Mouse (Mus musculus): ENCODE results near the gene Sirt4. TPM values are rescaled to one million over a fixed set of nuclear protein-coding genes. Genes with fewer than 3 reads are reported as not detected.
"Not testable (repeated sequence)": the region's sequence is repeated elsewhere in the genome, so short reads cannot be mapped to it uniquely, and the experiment has no call there.

The Sirt4 gene
- total RNA-seq, 2 experiments from 2014 or later, result 37.8 to 56.5 TPM

DNA sequence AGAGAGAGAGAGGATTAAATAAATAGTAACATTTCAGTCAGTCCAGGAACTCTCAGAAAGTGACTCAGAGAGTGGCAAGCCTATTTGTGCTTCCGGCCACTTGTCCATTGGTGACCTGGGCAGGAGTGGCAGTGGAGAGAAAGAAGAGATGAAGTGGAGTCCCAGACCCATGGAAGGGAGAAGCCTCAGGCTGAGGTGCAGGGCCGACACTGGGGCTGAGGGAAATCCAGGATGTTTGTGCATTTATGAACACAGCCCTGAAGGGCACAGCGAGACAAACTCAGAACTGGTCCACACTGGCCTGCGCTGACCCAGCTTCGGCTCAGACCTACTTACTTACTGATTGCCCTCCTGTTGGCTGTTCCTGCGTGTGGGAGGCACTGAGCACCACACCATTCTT is 14.7 kb downstream of the Sirt4 start:
- H3K4me3 ChIP-seq, result no peak overlapping the region
- TF ChIP-seq CTCF (conservative IDR thresholded peaks at IDR 0.05), result no peak
- no peak for DNase-seq (ENCODE audit: low spot score in 2 of 2)
- no peak overlapping the region for H3K27ac ChIP-seq

GRCm38 (mm10) chr5:115465642-115466420 is 18.7 kb downstream of the Sirt4 start, which contains the start of gene Pla2g1b:
Gene Pla2g1b (plus strand): TSS chr5:115466262.
- Histone ChIP-seq H3K4me3 (no peak within 1 kb of the TSS), H3K27ac (no peak within 1 kb of the TSS)
- DNase-seq (ENCODE audit: low spot score in 2 of 2), result no peak
- peak; percentile 64 for TF ChIP-seq CTCF (conservative IDR thresholded peaks at IDR 0.05)

DNA sequence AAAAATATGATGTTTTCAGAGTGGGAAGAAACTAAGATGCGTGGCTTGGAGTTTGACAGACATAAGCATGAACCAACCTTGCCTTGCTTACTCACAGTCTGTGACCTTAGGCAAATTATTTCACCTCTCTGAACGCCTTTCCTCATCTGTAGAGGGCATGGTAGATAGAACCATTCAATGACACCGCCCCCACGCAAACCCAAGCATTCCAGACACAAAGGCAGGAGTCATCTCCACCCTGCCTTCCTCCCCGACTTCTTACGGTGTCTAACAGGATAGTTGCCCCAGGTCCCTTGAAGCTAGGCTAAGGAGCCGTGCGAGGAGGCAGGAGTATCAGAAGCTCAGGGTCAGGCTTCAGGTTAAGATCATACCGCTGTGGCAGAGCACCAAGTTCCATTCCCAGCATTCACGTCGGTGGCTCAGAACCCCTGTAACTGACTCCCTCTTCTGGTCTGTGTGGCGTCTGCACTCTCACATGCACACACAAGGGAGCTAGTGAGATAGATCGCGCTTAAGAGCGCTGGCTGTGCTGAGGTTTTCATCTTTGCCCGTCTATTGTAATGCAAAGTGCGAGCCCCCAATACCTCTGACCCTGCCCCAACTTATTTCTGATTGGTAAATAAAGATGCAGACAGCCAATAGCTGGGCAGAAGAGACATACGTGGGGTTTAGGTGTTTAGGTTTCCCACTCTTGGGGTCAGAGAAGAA is 20.0 kb downstream of the Sirt4 start:
- no peak overlapping the region for H3K4me3 ChIP-seq
- no peak for DNase-seq (ENCODE audit: low spot score in 2 of 2)
- H3K27ac ChIP-seq, result no peak overlapping the region
- no peak for TF ChIP-seq CTCF (conservative IDR thresholded peaks at IDR 0.05)

DNA sequence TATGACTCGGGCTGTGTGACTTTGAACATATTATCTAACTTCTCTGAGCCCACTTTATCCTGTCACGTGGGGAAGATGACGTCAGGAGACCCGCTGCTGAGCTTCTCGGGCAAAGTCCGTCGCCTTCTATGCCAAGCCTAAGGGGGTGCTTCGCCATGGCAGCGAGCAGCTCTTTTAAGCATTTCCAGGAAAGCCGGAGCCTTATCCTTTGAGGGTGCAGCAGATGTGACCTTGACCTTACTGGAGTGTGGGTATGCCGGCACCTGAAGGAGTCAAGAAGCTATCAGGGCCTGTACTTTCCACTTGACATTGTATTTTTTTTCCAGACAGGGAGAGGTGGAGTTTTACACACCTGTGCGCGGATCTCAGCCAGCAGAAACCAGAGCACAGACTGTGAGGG is 25.6 kb downstream of the Sirt4 start:
- H3K4me3 ChIP-seq, result no peak overlapping the region
- DNase-seq (ENCODE audit: low spot score in 2 of 2), result no peak
- H3K27ac ChIP-seq, result no peak overlapping the region
- no peak for TF ChIP-seq CTCF (conservative IDR thresholded peaks at IDR 0.05)

- DNase-seq (ENCODE audit: low spot score in 2 of 2), result no peak
- TF ChIP-seq CTCF (conservative IDR thresholded peaks at IDR 0.05), result no peak
- no peak overlapping the region for H3K4me3 ChIP-seq
- no peak overlapping the region for H3K27ac ChIP-seq
Measured at GRCm38 (mm10) chr5:115455838-115456237, 28.7 kb downstream of the Sirt4 start.

DNA sequence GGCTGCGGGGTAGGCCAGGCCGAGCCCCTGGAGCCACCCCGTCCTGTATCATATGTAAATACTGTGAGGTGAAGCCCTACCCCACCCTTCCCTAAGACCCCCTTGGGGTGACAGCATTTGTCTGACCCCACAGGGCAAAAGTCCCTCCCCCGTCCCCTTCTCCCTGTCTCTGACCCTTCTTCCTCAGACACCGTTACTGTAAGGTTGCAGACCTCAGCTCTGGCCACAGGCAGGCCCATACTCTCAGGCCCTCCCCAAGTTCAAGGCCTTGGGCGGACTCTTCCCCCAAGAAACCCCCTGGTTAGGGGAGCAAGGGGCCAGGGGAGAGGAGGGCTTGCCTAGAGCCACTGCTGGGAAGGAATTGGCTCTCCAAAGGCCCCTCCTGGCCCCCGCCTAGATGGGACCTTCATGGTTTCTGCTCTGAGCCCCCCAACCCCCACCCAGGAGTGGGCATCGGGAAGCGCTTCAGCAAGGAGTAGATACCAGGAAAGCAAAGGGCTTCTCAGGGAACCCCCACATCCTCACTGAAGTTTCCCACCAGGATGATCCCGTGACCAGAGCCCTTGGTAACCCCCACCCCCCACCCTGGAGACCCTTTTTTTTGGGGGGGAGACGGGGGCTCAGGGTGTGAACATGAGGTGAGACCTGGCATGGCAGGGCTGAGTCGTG is 30.0 kb downstream of the Sirt4 start:
- no peak for TF ChIP-seq CTCF (conservative IDR thresholded peaks at IDR 0.05)
- no peak for DNase-seq (ENCODE audit: low spot score in 2 of 2)
- Histone ChIP-seq H3K27ac (no peak overlapping the region), H3K4me3 (no peak overlapping the region)

DNA sequence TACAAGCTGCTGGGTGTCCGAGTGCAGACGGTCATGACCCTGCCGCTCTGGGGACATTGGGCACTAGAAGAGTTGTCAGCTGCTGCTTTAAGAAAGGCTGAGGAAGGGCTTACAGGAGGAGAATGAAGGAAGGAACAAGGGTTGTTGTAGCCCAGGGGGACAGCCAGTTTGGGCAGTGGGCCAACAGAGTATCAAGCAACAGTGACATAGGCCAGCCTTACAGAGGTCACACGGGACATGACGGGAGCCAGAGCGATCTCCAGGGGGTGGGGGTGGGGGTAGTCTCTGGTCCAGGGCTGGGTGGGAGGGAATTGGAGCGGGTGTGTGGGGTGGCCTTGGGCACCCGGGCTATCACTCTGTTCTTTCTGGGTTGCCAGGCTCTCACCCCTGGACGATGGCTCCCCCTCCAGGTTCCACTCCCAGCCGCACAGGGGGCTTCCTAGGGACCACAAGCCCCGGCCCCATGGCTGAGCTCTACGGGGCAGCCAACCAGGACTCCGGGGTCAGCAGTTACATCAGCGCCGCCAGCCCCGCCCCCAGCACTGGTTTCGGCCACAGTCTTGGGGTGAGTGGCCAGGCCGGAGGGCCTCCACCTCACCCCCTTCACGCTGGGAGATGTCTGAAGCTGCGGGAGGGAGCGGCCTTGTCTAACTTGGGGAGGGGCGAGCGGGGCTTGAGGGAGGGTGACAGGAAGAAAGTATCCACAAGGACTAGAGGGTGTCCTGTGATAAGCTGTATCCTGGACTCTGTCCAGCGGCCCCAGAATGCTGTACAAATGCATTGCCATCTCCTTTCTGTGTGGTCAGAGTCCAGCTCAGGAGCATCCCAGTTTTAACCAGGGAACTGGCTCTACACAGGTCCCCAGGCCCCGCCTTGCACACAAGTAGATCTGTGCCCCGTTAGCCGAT is 33.9 kb downstream of the Sirt4 start:
- Histone ChIP-seq H3K4me3 (no peak overlapping the region), H3K27ac (no peak overlapping the region)
- no peak for TF ChIP-seq CTCF (conservative IDR thresholded peaks at IDR 0.05)
- DNase-seq (ENCODE audit: low spot score in 2 of 2), result no peak

- no peak for TF ChIP-seq CTCF (conservative IDR thresholded peaks at IDR 0.05)
- no peak for DNase-seq (ENCODE audit: low spot score in 2 of 2)
- H3K27ac ChIP-seq, result no peak overlapping the region
- no peak overlapping the region for H3K4me3 ChIP-seq
Measured at GRCm38 (mm10) chr5:115449247-115449646, 35.3 kb downstream of the Sirt4 start.

- Histone ChIP-seq H3K4me3 (no peak overlapping the region), H3K27ac (no peak overlapping the region)
- no peak for TF ChIP-seq CTCF (conservative IDR thresholded peaks at IDR 0.05)
- DNase-seq (ENCODE audit: low spot score in 2 of 2), result no peak
Measured at GRCm38 (mm10) chr5:115447108-115447507, 37.4 kb downstream of the Sirt4 start.

DNA sequence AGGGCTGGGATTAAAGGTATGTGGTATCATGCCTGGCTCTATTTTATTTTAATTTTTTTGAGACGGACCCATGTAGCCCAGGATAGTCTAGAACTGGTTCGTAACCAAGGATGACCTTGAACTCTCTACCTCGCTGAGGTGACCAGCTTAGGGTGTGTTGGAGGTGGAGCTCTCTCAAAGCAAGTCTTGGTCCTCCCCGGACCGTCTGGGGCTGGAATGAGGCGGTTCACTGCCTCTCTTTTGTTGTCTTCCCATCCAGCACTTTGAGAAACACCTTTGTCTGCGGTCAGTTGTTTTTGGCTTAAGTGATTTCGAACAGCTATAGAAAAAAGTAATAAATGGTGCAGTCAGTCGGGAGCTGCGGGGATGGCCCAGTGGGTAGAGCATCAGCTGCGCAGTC is 40.4 kb downstream of the Sirt4 start:
- no peak for DNase-seq (ENCODE audit: low spot score in 2 of 2)
- no peak overlapping the region for H3K4me3 ChIP-seq
- TF ChIP-seq CTCF (conservative IDR thresholded peaks at IDR 0.05), result no peak
- no peak overlapping the region for H3K27ac ChIP-seq

- not testable (repeated sequence) for H3K27ac ChIP-seq; DNase-seq (ENCODE audit: low spot score in 2 of 2); H3K4me3 ChIP-seq
- peak; percentile 79 for TF ChIP-seq CTCF (conservative IDR thresholded peaks at IDR 0.05)
Measured at GRCm38 (mm10) chr5:115442663-115443062, 41.9 kb downstream of the Sirt4 start.

GRCm38 (mm10) chr5:115441205-115441849 is 43.2 kb downstream of the Sirt4 start:
- TF ChIP-seq CTCF (conservative IDR thresholded peaks at IDR 0.05), result peak; percentile 95
- DNase-seq (ENCODE audit: low spot score in 2 of 2), result peak; percentile 78 to 85
- H3K27ac ChIP-seq, result no peak overlapping the region
- no peak overlapping the region for H3K4me3 ChIP-seq

All from layer of hippocampus, adult 2 months (tissue).